Mouse (Mus musculus): ENCODE results near the gene Fam171a1. TPM values are rescaled to one million over a fixed set of nuclear protein-coding genes. Genes with fewer than 3 reads are reported as not detected.
"Not testable (repeated sequence)": the region's sequence is repeated elsewhere in the genome, so short reads cannot be mapped to it uniquely, and the experiment has no call there.

Gene Fam171a1
- polyA plus RNA-seq, 1 experiment = 0.35 TPM

DNA sequence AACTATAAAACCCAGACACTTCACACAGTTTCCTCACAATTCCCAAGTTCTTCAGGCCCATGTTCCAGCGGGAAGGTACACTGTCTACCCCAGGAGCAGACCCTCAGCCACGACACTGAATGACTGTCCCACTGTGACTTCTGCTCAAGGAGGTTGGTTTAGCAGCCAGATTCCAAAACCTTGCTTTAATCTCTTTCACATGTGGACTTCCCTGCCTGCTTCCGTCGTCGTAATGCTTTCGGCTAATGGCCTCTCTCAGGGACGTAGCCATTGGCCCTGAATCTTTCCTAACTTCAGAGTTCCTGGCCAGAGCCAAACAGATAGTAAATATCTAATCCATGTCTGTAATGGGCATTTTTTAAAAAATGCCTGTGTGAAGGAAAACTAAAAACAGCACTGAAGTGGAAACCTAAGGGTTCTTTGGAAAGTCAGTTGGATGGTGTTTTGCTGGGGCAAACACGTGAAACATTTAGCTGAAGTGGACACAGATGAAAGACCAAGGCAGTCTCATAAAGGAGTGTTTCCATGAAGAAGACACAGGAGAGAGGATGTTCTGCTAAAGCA lies 51.1 kb downstream of the Fam171a1 start:
- H3K4me3 ChIP-seq (ENCODE audit: insufficient read depth, low read length) = no peak overlapping the region
- peaks cover 4% of the 10 kb centered on the region; the same call in 1 of the 2 replicates for H3K4me1 ChIP-seq (ENCODE audit: control insufficient read depth, insufficient read depth, low read length)
- no peak overlapping the region for H3K27ac ChIP-seq (ENCODE audit: insufficient read depth, low read depth, low read length)
- TF ChIP-seq CTCF (IDR thresholded peaks at IDR 0.05; ENCODE audit: low read depth, low read length) (no peak), POLR2A (IDR thresholded peaks at IDR 0.05; ENCODE audit: borderline replicate concordance, low read depth, low read length) (no peak)

DNA sequence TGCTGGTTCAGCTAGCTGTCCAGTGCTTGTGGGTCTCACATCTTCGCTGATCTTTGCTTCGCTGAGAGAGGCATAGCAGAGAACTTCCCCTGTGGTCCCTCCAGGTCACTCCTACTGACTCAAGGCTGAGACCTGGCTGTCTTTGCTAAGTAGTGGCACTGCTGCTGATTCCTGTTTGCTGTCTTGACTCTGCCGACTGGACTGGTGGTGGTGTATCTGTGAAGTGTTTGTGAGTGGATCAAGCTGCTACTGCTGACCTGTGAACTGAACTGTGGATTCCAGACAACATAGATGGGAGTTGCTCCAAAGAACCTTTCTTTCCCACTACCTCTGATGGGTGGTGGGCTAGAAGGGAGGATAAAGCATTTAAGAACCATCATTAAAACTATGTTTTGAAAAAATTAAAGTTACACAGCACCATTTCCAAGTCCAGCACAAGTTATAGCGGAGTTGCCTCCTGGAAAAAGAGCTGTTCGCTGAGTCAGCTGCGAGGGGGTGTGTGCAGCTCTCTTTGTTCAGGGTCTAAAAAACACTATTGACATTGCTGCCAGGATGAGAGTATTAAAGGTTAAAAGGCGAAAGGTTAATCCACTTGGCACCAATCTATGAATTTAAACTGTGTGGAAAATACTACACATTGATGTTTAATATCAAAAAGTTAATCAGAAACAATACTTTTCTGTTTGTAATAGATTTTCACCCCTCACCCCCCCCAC lies 52.0 kb downstream of the Fam171a1 start:
- no peak for TF ChIP-seq POLR2A (IDR thresholded peaks at IDR 0.05; ENCODE audit: borderline replicate concordance, low read depth, low read length)
- no peak for TF ChIP-seq CTCF (IDR thresholded peaks at IDR 0.05; ENCODE audit: low read depth, low read length)
- no peak overlapping the region for H3K27ac ChIP-seq (ENCODE audit: insufficient read depth, low read depth, low read length)
- H3K4me1 ChIP-seq (ENCODE audit: control insufficient read depth, insufficient read depth, low read length) = peaks cover 4% of the 10 kb centered on the region; the same call in 1 of the 2 replicates
- no peak overlapping the region for H3K4me3 ChIP-seq (ENCODE audit: insufficient read depth, low read length)

DNA sequence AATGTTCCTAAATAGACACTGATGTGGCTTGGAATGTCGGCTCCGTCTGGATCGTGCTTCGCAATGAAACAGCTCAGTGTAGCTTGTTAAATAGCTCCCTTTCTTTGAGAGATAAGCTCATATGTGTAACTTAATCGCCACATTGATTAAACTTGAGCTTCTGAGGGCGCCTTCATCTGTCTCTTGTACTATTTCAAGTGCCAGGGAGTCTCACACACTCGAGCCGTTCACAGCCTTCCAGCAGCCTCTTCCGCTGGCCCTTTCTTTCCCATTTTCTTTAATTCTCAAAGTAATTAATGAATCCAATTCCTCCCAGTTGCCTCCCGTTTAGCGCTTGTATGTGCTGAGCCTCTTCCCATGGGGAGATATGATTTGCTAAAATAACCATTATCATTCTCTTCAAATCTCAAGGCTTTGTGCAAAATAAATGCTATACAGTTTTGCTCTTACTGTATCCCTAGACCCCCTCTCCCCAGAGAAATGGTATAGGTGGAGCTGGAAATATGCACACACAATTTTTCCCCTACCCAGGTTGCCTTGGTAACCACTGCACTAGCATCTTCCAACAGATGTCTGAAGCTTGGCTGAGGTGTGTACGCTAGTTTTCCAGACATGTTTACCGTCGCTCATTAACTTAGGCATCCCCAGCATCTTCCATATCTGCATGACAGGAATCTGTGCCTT lies 54.8 kb downstream of the Fam171a1 start:
- H3K4me3 ChIP-seq (ENCODE audit: insufficient read depth, low read length) = no peak overlapping the region
- H3K4me1 ChIP-seq (ENCODE audit: control insufficient read depth, insufficient read depth, low read length) = 0 out of 2 replicates have a peak, but pooled peaks cover 2% of the 10 kb centered on the region
- no peak for TF ChIP-seq CTCF (IDR thresholded peaks at IDR 0.05; ENCODE audit: low read depth, low read length)
- no peak for TF ChIP-seq POLR2A (IDR thresholded peaks at IDR 0.05; ENCODE audit: borderline replicate concordance, low read depth, low read length)

DNA sequence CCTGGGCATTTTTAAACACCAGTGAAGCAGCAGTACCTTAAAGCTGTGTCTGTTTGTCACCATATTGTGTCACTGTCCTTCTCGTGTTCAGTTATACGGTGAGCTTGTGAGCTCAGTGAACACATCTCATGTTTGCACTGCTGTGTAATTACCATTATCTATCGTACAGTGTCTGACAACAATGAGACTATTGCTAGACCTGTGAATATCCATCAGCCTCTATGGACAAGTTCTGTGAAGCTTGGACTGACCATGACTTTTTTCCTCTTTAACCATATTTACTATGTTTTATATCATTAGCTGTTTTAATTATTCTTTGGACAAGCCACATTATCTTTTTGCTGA lies 55.4 kb downstream of the Fam171a1 start:
- TF ChIP-seq CTCF (IDR thresholded peaks at IDR 0.05; ENCODE audit: low read depth, low read length) (no peak), POLR2A (IDR thresholded peaks at IDR 0.05; ENCODE audit: borderline replicate concordance, low read depth, low read length) (no peak)
- Histone ChIP-seq H3K4me1 (ENCODE audit: control insufficient read depth, insufficient read depth, low read length) (0 out of 2 replicates have a peak, but pooled peaks cover 2% of the 10 kb centered on the region), H3K27ac (ENCODE audit: insufficient read depth, low read depth, low read length) (no peak overlapping the region)

More for the DNA sequence above, 54.8 kb downstream of the Fam171a1 start:
- H3K27ac ChIP-seq (ENCODE audit: insufficient read depth, low read depth, low read length) = no peak overlapping the region

GRCm38 (mm10) chr2:3171774-3172173 lies 57.8 kb downstream of the Fam171a1 start:
- H3K27ac ChIP-seq (ENCODE audit: insufficient read depth, low read depth, low read length) = peak overlapping the region; percentile 12; the same call in 1 of the 2 replicates
- TF ChIP-seq CTCF (IDR thresholded peaks at IDR 0.05; ENCODE audit: low read depth, low read length) (no peak), POLR2A (IDR thresholded peaks at IDR 0.05; ENCODE audit: borderline replicate concordance, low read depth, low read length) (no peak)
- H3K4me3 ChIP-seq (ENCODE audit: insufficient read depth, low read length) = no peak overlapping the region
- 0 out of 2 replicates have a peak, but pooled peaks cover 2% of the 10 kb centered on the region for H3K4me1 ChIP-seq (ENCODE audit: control insufficient read depth, insufficient read depth, low read length)

More for the DNA sequence above, 55.4 kb downstream of the Fam171a1 start:
- H3K4me3 ChIP-seq (ENCODE audit: insufficient read depth, low read length) = no peak overlapping the region

DNA sequence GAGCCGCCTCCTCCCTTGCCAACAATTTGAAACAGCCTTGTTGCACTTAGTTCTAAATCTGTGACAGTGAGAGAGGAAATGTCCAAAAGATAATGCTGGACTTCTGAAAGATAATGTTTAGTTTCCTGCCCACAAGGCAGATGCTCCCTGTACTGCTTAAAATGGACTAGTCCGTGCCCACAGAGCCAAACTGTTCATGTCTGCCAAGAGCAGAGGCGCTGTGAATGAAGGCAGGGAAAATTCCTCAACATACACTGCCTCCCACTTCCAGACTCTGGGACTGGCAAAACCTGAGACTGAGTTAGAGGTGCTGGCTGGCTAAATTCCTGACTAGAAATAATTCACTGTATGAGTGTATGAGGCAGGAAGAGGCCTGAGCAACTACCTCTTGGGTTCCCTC lies 58.6 kb downstream of the Fam171a1 start:
- Histone ChIP-seq H3K4me1 (ENCODE audit: control insufficient read depth, insufficient read depth, low read length) (0 out of 2 replicates have a peak, but pooled peaks cover 2% of the 10 kb centered on the region), H3K27ac (ENCODE audit: insufficient read depth, low read depth, low read length) (no peak overlapping the region), H3K4me3 (ENCODE audit: insufficient read depth, low read length) (no peak overlapping the region)
- TF ChIP-seq CTCF (IDR thresholded peaks at IDR 0.05; ENCODE audit: low read depth, low read length) (no peak), POLR2A (IDR thresholded peaks at IDR 0.05; ENCODE audit: borderline replicate concordance, low read depth, low read length) (no peak)

GRCm38 (mm10) chr2:3174890-3175289 lies 60.9 kb downstream of the Fam171a1 start:
- no peak for TF ChIP-seq CTCF (IDR thresholded peaks at IDR 0.05; ENCODE audit: low read depth, low read length)
- TF ChIP-seq POLR2A (IDR thresholded peaks at IDR 0.05; ENCODE audit: borderline replicate concordance, low read depth, low read length) = no peak
- Histone ChIP-seq H3K4me3 (ENCODE audit: insufficient read depth, low read length) (no peak overlapping the region), H3K4me1 (ENCODE audit: control insufficient read depth, insufficient read depth, low read length) (0 out of 2 replicates have a peak, but pooled peaks cover 2% of the 10 kb centered on the region), H3K27ac (ENCODE audit: insufficient read depth, low read depth, low read length) (no peak overlapping the region)

DNA sequence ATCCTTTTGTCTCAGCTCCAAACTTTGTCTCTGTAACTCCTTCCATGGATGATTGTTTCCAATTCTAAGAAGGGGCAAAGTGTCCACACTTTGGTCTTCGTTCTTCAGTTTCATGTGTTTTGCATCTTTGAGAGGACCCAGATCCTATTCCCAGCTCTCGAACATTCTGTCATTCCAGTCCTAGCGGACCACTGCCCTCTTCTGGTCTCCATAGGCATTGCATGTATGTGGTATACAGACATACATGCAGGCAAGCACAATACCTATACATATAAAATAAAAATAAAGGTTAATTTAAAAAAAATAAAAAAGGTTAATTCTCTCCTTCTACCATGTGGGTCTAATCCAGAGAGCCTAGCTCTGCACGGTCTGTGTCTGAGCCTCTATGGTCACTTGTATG lies 62.0 kb downstream of the Fam171a1 start:
- not testable (repeated sequence) for H3K4me3 ChIP-seq (ENCODE audit: insufficient read depth, low read length); H3K4me1 ChIP-seq (ENCODE audit: control insufficient read depth, insufficient read depth, low read length); H3K27ac ChIP-seq (ENCODE audit: insufficient read depth, low read depth, low read length)

GRCm38 (mm10) chr2:3176751-3177150 lies 62.7 kb downstream of the Fam171a1 start:
- Histone ChIP-seq H3K4me3 (ENCODE audit: insufficient read depth, low read length) (no peak overlapping the region), H3K27ac (ENCODE audit: insufficient read depth, low read depth, low read length) (no peak overlapping the region), H3K4me1 (ENCODE audit: control insufficient read depth, insufficient read depth, low read length) (no peaks in the 10 kb centered on the region)
- TF ChIP-seq CTCF (IDR thresholded peaks at IDR 0.05; ENCODE audit: low read depth, low read length) (no peak), POLR2A (IDR thresholded peaks at IDR 0.05; ENCODE audit: borderline replicate concordance, low read depth, low read length) (no peak)

GRCm38 (mm10) chr2:3180550-3180949 lies 66.5 kb downstream of the Fam171a1 start:
- TF ChIP-seq CTCF (IDR thresholded peaks at IDR 0.05; ENCODE audit: low read depth, low read length) = no peak
- TF ChIP-seq POLR2A (IDR thresholded peaks at IDR 0.05; ENCODE audit: borderline replicate concordance, low read depth, low read length) = no peak
- Histone ChIP-seq H3K4me3 (ENCODE audit: insufficient read depth, low read length) (no peak overlapping the region), H3K27ac (ENCODE audit: insufficient read depth, low read depth, low read length) (no peak overlapping the region), H3K4me1 (ENCODE audit: control insufficient read depth, insufficient read depth, low read length) (no peaks in the 10 kb centered on the region)

All from bone marrow macrophage, adult 2 months (primary cell).